Mouse (Mus musculus) intestine, embryonic 15.5 days (tissue): ENCODE measurements around the gene Gm42688. TPM values are rescaled to one million over a fixed set of nuclear protein-coding genes. Genes with fewer than 3 reads are reported as not detected.

ENCODE experiments used
- ATAC-seq: fragments of 200-750 bp; cut with Nextera tagmentation; 2 replicates; pipeline ENCODE4 v1.8.0; 2017; ENCODE audit warnings: moderate TSS enrichment, moderate library complexity
- H3K27ac ChIP-seq: fragments of 300-500 bp; sonication (generic); 2 replicates; pipeline ENCODE4 v1.5.1; 2015; ENCODE audit warnings: mild to moderate bottlenecking, inconsistent platforms
- H3K27me3 ChIP-seq: fragments of 300-500 bp; sonication (generic); replicated peaks from 2 replicates; pipeline ENCODE4 v1.6.1; 2015; ENCODE audit warnings: inconsistent platforms
- H3K36me3 ChIP-seq: fragments of 300-500 bp; sonication (generic); 2 replicates; pipeline ENCODE4 v1.6.1; 2015; ENCODE audit warnings: inconsistent platforms
- H3K4me1 ChIP-seq: fragments of 300-500 bp; sonication (generic); replicated peaks from 2 replicates; pipeline ENCODE4 v1.6.1; 2015; ENCODE audit warnings: inconsistent platforms
- H3K4me2 ChIP-seq: fragments of 300-500 bp; sonication (generic); replicated peaks from 2 replicates; pipeline ENCODE4 v1.6.1; 2015; ENCODE audit warnings: mild to moderate bottlenecking, inconsistent platforms
- H3K4me3 ChIP-seq: fragments of 300-500 bp; sonication (generic); replicated peaks from 2 replicates; pipeline ENCODE4 v1.5.1; 2015; ENCODE audit warnings: inconsistent platforms
- H3K9ac ChIP-seq: fragments of 300-500 bp; sonication (generic); 2 replicates; pipeline ENCODE4 v1.6.1; 2015; ENCODE audit warnings: inconsistent platforms
- H3K9me3 ChIP-seq: fragments of 300-500 bp; sonication (generic); 2 replicates; pipeline ENCODE4 v1.6.1; 2016; ENCODE audit warnings: inconsistent platforms
- WGBS: fragments of 180-500 bp; shearing (Covaris S2); methylation state at CpG from one replicate; pipeline ENCODE4 v1.1.7; 2015; 5-methylcytosine and 5-hydroxymethylcytosine counted together
- polyA plus RNA-seq: library from polyadenylated mRNA; unstranded; fragments of >200 nt; fragmentation: Nextera tagmentation; extraction: Ambion mirVana; gene quantifications from 2 replicates; pipeline ENCODE4 v1.2.1, GENCODE M21; 2015

Gene Gm42688
- polyA plus RNA-seq = 2.3 and 2.4 TPM in 2 replicates

DNA sequence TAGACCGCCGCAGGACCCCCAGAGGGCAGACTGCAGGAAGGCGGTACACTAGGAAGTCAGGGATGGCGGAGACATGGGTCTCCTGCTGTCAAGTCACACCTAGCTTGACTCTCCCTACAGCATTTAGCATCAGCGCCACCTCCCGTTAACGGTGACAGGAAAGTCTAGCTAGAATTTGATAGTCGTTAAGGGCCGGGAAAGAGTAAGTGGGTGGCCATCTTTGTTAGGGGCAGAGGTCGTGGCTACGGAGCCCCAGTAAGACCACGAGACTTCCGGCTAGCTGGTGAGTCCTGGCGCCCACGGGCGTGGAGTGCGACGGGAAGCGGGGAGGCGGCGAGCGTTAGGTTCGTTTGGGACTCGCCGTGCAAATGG, at the start of gene Gm42688, which contains the start of gene Ccdc142:
Gene Gm42688 (plus strand): TSS at position 302 of the 372 bp plus-strand sequence.
Gene Ccdc142 (plus strand): TSS at position 286 of the 372 bp plus-strand sequence.
- Histone ChIP-seq H3K9me3 (no peaks in the 10 kb centered on the region), H3K4me3 (peak within 1 kb of the TSS; percentile 72), H3K4me2 (peak within 1 kb of the TSS; percentile 100), H3K27ac (peak within 1 kb of the TSS; percentile 86), H3K4me1 (peaks cover 16% of the 10 kb centered on the region), H3K9ac (peak within 1 kb of the TSS; percentile 88), H3K36me3 (no peaks in the 10 kb centered on the region), H3K27me3 (no peaks in the 10 kb centered on the region)
- under 1% methylated on average over 25 of the region's 25 CpGs for WGBS
- ATAC-seq = peak; percentile 89

GRCm38 (mm10) chr6:83053136-83053960, 48.1 kb upstream of the Gm42688 start:
- 3% methylated on average over 26 of the region's 26 CpGs for WGBS
- H3K4me1 ChIP-seq = peaks cover 25% of the 10 kb centered on the region
- ATAC-seq = no peak

DNA sequence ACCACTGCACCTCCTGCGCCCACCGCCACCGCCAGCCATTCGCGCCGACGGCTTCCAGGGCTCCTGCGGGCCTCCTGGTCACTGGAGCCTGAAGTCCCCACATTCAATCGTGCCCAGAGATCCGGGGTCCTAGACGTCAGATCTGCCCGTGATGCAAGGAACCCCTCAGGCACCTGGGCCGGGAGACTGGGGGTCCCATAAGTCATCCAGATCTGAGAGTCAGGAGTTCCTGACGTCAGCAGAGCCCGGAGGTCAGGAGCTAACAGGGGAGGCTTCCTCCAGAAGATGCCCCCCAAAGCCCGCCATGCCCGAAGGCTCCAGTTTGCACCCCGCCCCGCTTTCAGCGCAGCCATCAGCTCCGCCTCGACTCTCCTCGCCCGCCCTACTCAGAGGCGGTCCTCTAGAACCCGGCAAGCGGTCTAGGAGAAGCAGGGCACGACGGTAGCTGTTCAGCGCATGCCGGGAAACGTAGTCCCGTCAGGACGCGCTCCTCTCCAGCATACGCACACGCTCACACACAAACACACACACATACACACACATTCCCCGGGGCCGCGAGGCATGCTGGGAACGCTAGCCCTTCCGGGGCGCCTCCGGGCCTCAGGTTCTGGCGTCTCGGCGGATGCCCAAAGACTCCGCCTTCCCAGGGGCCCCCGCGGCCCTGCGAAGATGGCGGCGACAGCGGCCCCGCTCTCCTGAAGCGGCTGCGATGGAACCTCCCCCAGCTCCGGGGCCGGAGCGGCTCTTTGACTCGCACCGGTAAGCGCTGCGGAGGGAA, 47.2 kb upstream of the Gm42688 start, which contains the start of gene Aup1:
Gene Aup1 (plus strand): TSS at position 448 of the 778 bp plus-strand sequence.
- H3K9ac ChIP-seq = peak within 1 kb of the TSS; percentile 95
- H3K27me3 ChIP-seq = no peaks in the 10 kb centered on the region
- H3K4me1 ChIP-seq = peaks cover 28% of the 10 kb centered on the region
- under 1% methylated on average over 62 of the region's 64 CpGs for WGBS
- H3K27ac ChIP-seq = peak within 1 kb of the TSS; percentile 85
- peak; percentile 95 for ATAC-seq
- H3K36me3 ChIP-seq = peaks cover 15% of the 10 kb centered on the region; the same call in 1 of the 2 replicates
- peak within 1 kb of the TSS; percentile 93 for H3K4me2 ChIP-seq
- peak within 1 kb of the TSS; percentile 96 for H3K4me3 ChIP-seq
- no peaks in the 10 kb centered on the region for H3K9me3 ChIP-seq

More at GRCm38 (mm10) chr6:83053136-83053960, 48.1 kb upstream of the Gm42688 start:
- Histone ChIP-seq H3K9me3 (no peaks in the 10 kb centered on the region), H3K9ac (peak overlapping the region; percentile 82), H3K27me3 (no peaks in the 10 kb centered on the region), H3K4me3 (peak overlapping the region; percentile 96), H3K4me2 (peak overlapping the region; percentile 93), H3K36me3 (peaks cover 15% of the 10 kb centered on the region; the same call in 1 of the 2 replicates), H3K27ac (peak overlapping the region; percentile 85)

- Histone ChIP-seq H3K4me2 (peak within 1 kb of the TSS; percentile 93), H3K4me1 (peaks cover 28% of the 10 kb centered on the region), H3K36me3 (peaks cover 15% of the 10 kb centered on the region; the same call in 1 of the 2 replicates), H3K9ac (peak within 1 kb of the TSS; percentile 95), H3K27ac (peak within 1 kb of the TSS; percentile 85), H3K27me3 (no peaks in the 10 kb centered on the region), H3K4me3 (peak within 1 kb of the TSS; percentile 96), H3K9me3 (no peaks in the 10 kb centered on the region)
- no peak; the same call in none of the 2 replicates for ATAC-seq
- 1% methylated on average over 50 of the region's 50 CpGs for WGBS
Observed at GRCm38 (mm10) chr6:83054871-83055431, 46.5 kb upstream of the Gm42688 start, which contains the start of gene Htra2. Htra2 (minus strand) TSS chr6:83055273.

- Histone ChIP-seq H3K4me1 (peaks cover 22% of the 10 kb centered on the region), H3K27me3 (peaks cover 13% of the 10 kb centered on the region), H3K36me3 (peaks cover 9% of the 10 kb centered on the region; the same call in 1 of the 2 replicates), H3K4me2 (peak within 1 kb of the TSS; percentile 50), H3K9ac (peak within 1 kb of the TSS; percentile 23), H3K27ac (peak within 1 kb of the TSS; percentile 72), H3K9me3 (no peaks in the 10 kb centered on the region), H3K4me3 (peak within 1 kb of the TSS; percentile 31)
- peak; percentile 75 for ATAC-seq
- WGBS = 37% methylated on average over 3 of the region's 3 CpGs
Observed at GRCm38 (mm10) chr6:83057790-83058189, 43.6 kb upstream of the Gm42688 start, which contains the start of gene Dqx1. Dqx1 (plus strand) TSS chr6:83057844.

DNA sequence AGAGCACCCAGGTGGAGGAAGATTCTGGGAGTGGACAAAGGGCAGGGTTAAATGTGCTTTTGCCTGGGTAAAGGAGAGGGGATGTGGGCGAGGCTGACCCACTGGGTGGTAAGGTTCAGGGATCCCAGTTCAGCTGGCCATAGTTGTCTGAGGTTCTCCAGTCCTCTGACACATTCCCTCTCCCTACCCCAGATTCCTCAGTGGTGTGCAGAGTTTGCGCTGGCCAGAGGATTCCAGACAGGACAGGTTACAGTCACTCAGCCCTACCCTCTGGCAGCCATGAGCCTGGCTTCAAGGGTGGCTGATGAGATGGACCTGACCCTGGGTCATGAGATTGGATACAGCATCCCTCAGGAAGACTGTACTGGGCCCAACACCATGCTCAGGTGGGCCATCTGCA, 42.7 kb upstream of the Gm42688 start:
- ATAC-seq = no peak
- Histone ChIP-seq H3K9ac (peak overlapping the region; percentile 23; the same call in 1 of the 2 replicates), H3K4me2 (peak overlapping the region; percentile 50), H3K9me3 (no peaks in the 10 kb centered on the region), H3K4me1 (peaks cover 14% of the 10 kb centered on the region), H3K4me3 (peak overlapping the region; percentile 31), H3K27ac (peak overlapping the region; percentile 72), H3K27me3 (peaks cover 22% of the 10 kb centered on the region), H3K36me3 (peaks cover 9% of the 10 kb centered on the region; the same call in 1 of the 2 replicates)
- 84% methylated on average over 2 of the region's 2 CpGs for WGBS

DNA sequence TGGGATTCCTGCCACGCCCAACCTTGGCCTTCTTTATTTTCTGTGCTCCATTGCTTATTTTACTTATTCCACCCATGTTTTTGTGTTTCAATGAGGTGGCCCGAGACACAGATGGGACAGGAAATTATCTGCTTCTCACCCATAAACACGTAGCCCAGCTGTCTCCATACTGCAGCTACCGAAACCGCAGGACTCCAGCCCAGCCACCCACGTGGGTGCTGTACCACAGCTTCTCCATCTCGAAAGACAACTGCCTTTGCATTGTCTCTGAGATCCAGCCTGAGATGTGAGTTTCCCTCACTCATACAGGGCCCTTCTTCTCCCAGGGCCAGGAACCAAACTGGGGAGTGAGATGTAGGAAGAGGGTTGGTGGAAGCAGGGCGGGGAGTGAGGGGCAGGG, 35.4 kb upstream of the Gm42688 start:
- Histone ChIP-seq H3K36me3 (no peaks in the 10 kb centered on the region), H3K4me3 (no peak overlapping the region), H3K27me3 (peaks cover 93% of the 10 kb centered on the region), H3K4me2 (no peak overlapping the region), H3K9me3 (no peaks in the 10 kb centered on the region), H3K9ac (no peak overlapping the region), H3K4me1 (peaks cover 26% of the 10 kb centered on the region), H3K27ac (no peak overlapping the region)
- 40% methylated on average over 8 of the region's 8 CpGs for WGBS
- no peak for ATAC-seq

- H3K27me3 ChIP-seq = peaks cover 93% of the 10 kb centered on the region
- H3K9ac ChIP-seq = no peak overlapping the region
- no peak overlapping the region for H3K4me3 ChIP-seq
- WGBS = 27% methylated on average over 6 of the region's 6 CpGs
- H3K36me3 ChIP-seq = no peaks in the 10 kb centered on the region
- no peak overlapping the region for H3K27ac ChIP-seq
- peaks cover 29% of the 10 kb centered on the region for H3K4me1 ChIP-seq
- ATAC-seq = no peak
- H3K4me2 ChIP-seq = no peak overlapping the region
- H3K9me3 ChIP-seq = no peaks in the 10 kb centered on the region
Observed at GRCm38 (mm10) chr6:83066441-83066840, 35.0 kb upstream of the Gm42688 start.

DNA sequence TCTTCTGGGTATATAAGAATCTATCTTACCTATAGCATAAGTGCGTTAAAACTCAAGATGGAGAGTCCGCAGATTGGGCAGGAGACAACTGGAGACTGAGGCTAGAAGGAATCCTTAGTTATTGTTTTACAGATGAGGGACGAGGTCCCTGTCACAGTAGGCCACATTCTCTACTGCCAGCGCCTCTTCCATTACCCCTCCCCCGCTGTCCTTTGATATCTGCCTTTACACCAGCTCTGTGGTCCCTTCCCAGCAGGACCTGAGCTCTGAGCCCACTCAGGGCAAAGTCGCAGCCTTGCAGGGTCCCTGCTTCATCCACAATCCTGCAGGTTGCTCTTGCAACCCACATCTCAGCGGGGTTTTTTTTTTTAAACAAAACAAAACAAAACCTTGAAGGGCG, 33.2 kb upstream of the Gm42688 start:
- Histone ChIP-seq H3K9ac (no peak overlapping the region), H3K9me3 (no peaks in the 10 kb centered on the region), H3K4me3 (peak overlapping the region; percentile 37), H3K27me3 (peaks cover 94% of the 10 kb centered on the region), H3K4me1 (peaks cover 29% of the 10 kb centered on the region), H3K36me3 (no peaks in the 10 kb centered on the region), H3K4me2 (peak overlapping the region; percentile 65; the same call in 1 of the 2 replicates), H3K27ac (no peak overlapping the region)
- WGBS = 6% methylated on average over 8 of the region's 8 CpGs
- no peak for ATAC-seq

DNA sequence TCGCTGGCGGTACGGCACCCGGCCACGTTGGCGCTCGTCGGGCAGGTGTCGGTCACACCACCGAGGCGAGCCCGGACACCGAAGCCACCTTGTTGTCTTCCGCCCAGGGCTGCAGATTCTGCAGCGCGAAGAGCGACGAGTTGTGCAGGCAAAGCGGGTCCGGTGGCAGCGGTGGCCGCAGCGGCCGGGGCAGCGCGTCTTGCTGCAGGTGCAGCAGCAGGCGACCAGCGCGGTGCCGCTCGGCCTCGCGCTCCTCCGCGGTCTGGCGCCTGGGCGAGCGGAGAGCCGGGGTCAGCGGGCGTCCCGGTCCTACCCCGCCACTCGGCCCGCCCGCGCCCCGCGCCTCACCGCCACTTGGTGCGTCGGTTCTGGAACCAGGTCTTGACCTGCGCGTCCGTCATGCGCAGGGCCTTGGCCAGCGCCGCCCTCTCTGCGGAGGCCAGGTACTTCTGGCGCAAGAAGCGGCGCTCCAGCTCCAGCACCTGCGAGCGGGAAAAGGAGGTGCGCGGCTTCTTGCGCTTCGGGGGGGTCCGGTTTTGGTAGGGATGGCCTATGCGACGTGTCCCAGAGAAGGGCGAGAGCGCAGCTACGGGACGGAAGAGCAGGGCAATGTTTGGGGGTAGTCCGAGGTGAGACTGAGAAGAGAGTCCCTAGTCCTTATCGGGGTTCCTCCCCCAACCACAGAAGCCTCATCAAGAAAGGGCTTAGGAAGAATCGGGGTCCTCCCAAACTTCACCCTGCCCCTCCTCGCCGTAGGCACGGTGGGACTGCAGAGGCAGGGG, 32.5 kb upstream of the Gm42688 start:
- WGBS = under 1% methylated on average over 81 of the region's 81 CpGs
- Histone ChIP-seq H3K27ac (no peak overlapping the region), H3K9ac (peak overlapping the region; percentile 13; the same call in 1 of the 2 replicates)

More for the DNA sequence above, 32.5 kb upstream of the Gm42688 start:
- peak overlapping the region; percentile 65 for H3K4me2 ChIP-seq
- peaks cover 93% of the 10 kb centered on the region for H3K27me3 ChIP-seq
- H3K36me3 ChIP-seq = no peaks in the 10 kb centered on the region
- ATAC-seq = no peak
- peaks cover 29% of the 10 kb centered on the region for H3K4me1 ChIP-seq
- H3K4me3 ChIP-seq = peak overlapping the region; percentile 37
- H3K9me3 ChIP-seq = no peaks in the 10 kb centered on the region
